Mouse (Mus musculus) erythroblast, embryonic 14.5 days (primary cell): ENCODE data around the gene Rpl15.

Experiments
- GATA1 ChIP-seq: IDR thresholded peaks from 2 replicates; pipeline ENCODE4 v1.6.1; 2012; ENCODE audit warnings: low read length, inconsistent platforms, mixed read lengths
- TAL1 ChIP-seq: IDR thresholded peaks from 3 replicates; pipeline ENCODE4 v1.6.1; 2012; ENCODE audit warnings: low read length, inconsistent platforms, mixed read lengths

DNA sequence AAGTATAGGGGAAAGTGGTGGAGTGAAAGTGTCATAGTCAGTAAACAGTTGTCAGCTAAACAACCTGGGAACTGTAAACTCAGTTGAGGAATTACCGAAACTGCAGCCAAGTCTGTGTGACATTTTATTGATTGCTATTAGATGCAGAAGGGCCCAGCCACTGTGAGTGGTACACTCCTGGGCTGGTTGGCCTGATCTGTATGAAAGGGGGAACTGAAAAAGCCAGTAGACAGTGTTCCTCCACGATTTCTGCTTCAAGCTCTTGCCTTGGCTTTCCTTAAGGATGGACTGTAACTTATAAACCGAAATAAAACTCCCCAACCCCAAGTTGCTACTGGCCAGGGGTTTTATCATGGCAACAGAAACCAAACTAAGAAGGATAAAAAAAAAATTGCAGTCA lies 21.4 kb upstream of the Rpl15 start:
- TF ChIP-seq TAL1: no peak
- TF ChIP-seq GATA1: no peak
